Mouse (Mus musculus) neural tube, embryonic 13.5 days (tissue): ENCODE data around the gene Rpap3. TPM values are rescaled to one million over a fixed set of nuclear protein-coding genes. Genes with fewer than 3 reads are reported as not detected.

Experiments used
- ATAC-seq: fragments of 200-750 bp; cut with Nextera tagmentation; 2 replicates; pipeline ENCODE4 v1.8.0; 2017; ENCODE audit warnings: low read depth, mild to moderate bottlenecking, moderate TSS enrichment, moderate library complexity
- H3K27ac ChIP-seq: fragments of 300-500 bp; sonication (generic); replicated peaks from 2 replicates; pipeline ENCODE4 v1.5.1; 2015; ENCODE audit warnings: moderate library complexity, mild to moderate bottlenecking, inconsistent platforms
- H3K27me3 ChIP-seq: fragments of 300-500 bp; sonication (generic); 2 replicates; pipeline ENCODE4 v1.6.1; 2015; ENCODE audit warnings: mild to moderate bottlenecking, inconsistent platforms
- H3K36me3 ChIP-seq: fragments of 300-500 bp; sonication (generic); 2 replicates; pipeline ENCODE4 v1.6.1; 2015; ENCODE audit warnings: mild to moderate bottlenecking, inconsistent platforms
- H3K4me1 ChIP-seq: fragments of 300-500 bp; sonication (generic); replicated peaks from 2 replicates; pipeline ENCODE4 v1.6.1; 2015; ENCODE audit warnings: inconsistent platforms
- H3K4me2 ChIP-seq: fragments of 300-500 bp; sonication (generic); 2 replicates; pipeline ENCODE4 v1.6.1; 2015; ENCODE audit warnings: inconsistent platforms, mild to moderate bottlenecking, moderate library complexity
- H3K4me3 ChIP-seq: fragments of 300-500 bp; sonication (generic); 2 replicates; pipeline ENCODE4 v1.5.1; 2015; ENCODE audit warnings: mild to moderate bottlenecking, inconsistent platforms
- H3K9ac ChIP-seq: fragments of 300-500 bp; sonication (generic); 2 replicates; pipeline ENCODE4 v1.6.1; 2015; ENCODE audit warnings: moderate library complexity, mild to moderate bottlenecking, inconsistent platforms
- H3K9me3 ChIP-seq: fragments of 300-500 bp; sonication (generic); 2 replicates; pipeline ENCODE4 v1.6.1; 2016; ENCODE audit warnings: inconsistent platforms
- WGBS: fragments of 180-500 bp; shearing (Covaris S2); methylation state at CpG from one replicate; pipeline ENCODE4 v1.1.7; 2015; 5-methylcytosine and 5-hydroxymethylcytosine counted together
- polyA plus RNA-seq: library from polyadenylated mRNA; unstranded; fragments of >200 nt; fragmentation: Nextera tagmentation; extraction: Ambion mirVana; gene quantifications from 2 replicates; pipeline ENCODE4 v1.2.1, GENCODE M21; 2015

The Rpap3 gene
- 31.1 and 32.7 TPM in 2 replicates for polyA plus RNA-seq

- peak within 1 kb of the TSS; percentile 77 for H3K27ac ChIP-seq
- H3K4me1 ChIP-seq = peaks cover 21% of the 10 kb centered on the region
- peak within 1 kb of the TSS; percentile 85 for H3K4me2 ChIP-seq
- peak within 1 kb of the TSS; percentile 95 for H3K9ac ChIP-seq
- WGBS = under 1% methylated on average over 60 of the region's 71 CpGs
- H3K9me3 ChIP-seq = no peaks in the 10 kb centered on the region
- ATAC-seq = peak; percentile 95
- peak within 1 kb of the TSS; percentile 98 for H3K4me3 ChIP-seq
- H3K27me3 ChIP-seq = no peaks in the 10 kb centered on the region
- H3K36me3 ChIP-seq = peaks cover 26% of the 10 kb centered on the region
These were observed at the start of gene Rpap3 for GRCm38 (mm10) chr15:97705211-97706050. Gene Rpap3, minus strand, starts transcription at chr15:97705825.

GRCm38 (mm10) chr15:97755361-97755760 is 49.7 kb upstream of the Rpap3 start:
- Histone ChIP-seq H3K4me2 (no peak overlapping the region), H3K4me3 (no peak overlapping the region), H3K4me1 (peaks cover 31% of the 10 kb centered on the region), H3K27me3 (no peaks in the 10 kb centered on the region), H3K36me3 (peaks cover 11% of the 10 kb centered on the region), H3K27ac (no peak overlapping the region), H3K9ac (no peak overlapping the region), H3K9me3 (no peaks in the 10 kb centered on the region)
- 53% methylated on average over 8 of the region's 8 CpGs for WGBS
- no peak for ATAC-seq

GRCm38 (mm10) chr15:97754476-97754875 is 48.9 kb upstream of the Rpap3 start:
- Histone ChIP-seq H3K4me1 (peaks cover 40% of the 10 kb centered on the region), H3K27me3 (no peaks in the 10 kb centered on the region), H3K9ac (0 out of 2 replicates have a peak overlapping the region, but pooled peaks have one; percentile 31), H3K4me2 (no peak overlapping the region), H3K36me3 (0 out of 2 replicates have a peak, but pooled peaks cover 7% of the 10 kb centered on the region), H3K27ac (no peak overlapping the region), H3K4me3 (no peak overlapping the region), H3K9me3 (no peaks in the 10 kb centered on the region)
- 52% methylated on average over 6 of the region's 6 CpGs for WGBS
- ATAC-seq = no peak

GRCm38 (mm10) chr15:97752491-97752890 is 46.9 kb upstream of the Rpap3 start:
- Histone ChIP-seq H3K4me1 (peaks cover 56% of the 10 kb centered on the region), H3K4me3 (no peak overlapping the region), H3K27me3 (no peaks in the 10 kb centered on the region), H3K4me2 (no peak overlapping the region), H3K36me3 (no peaks in the 10 kb centered on the region), H3K9me3 (no peaks in the 10 kb centered on the region), H3K9ac (no peak overlapping the region), H3K27ac (no peak overlapping the region)
- no peak for ATAC-seq
- 94% methylated on average over 5 of the region's 5 CpGs for WGBS

GRCm38 (mm10) chr15:97751676-97752075 is 46.1 kb upstream of the Rpap3 start:
- no peak for ATAC-seq
- H3K9ac ChIP-seq = no peak overlapping the region
- WGBS = 77% methylated on average over 2 of the region's 2 CpGs

GRCm38 (mm10) chr15:97750697-97751096 is 45.1 kb upstream of the Rpap3 start:
- peak; percentile 90 for ATAC-seq
- no peak overlapping the region for H3K4me3 ChIP-seq
- H3K27ac ChIP-seq = peak overlapping the region; percentile 83
- WGBS = 23% methylated on average over 12 of the region's 12 CpGs
- no peaks in the 10 kb centered on the region for H3K36me3 ChIP-seq
- H3K4me1 ChIP-seq = peaks cover 55% of the 10 kb centered on the region
- H3K9ac ChIP-seq = peak overlapping the region; percentile 17; the same call in 1 of the 2 replicates
- peak overlapping the region; percentile 14; the same call in 1 of the 2 replicates for H3K4me2 ChIP-seq
- H3K9me3 ChIP-seq = no peaks in the 10 kb centered on the region
- H3K27me3 ChIP-seq = no peaks in the 10 kb centered on the region

More at GRCm38 (mm10) chr15:97751676-97752075, 46.1 kb upstream of the Rpap3 start:
- no peaks in the 10 kb centered on the region for H3K27me3 ChIP-seq
- no peaks in the 10 kb centered on the region for H3K9me3 ChIP-seq
- H3K4me2 ChIP-seq = no peak overlapping the region
- no peaks in the 10 kb centered on the region for H3K36me3 ChIP-seq
- H3K4me1 ChIP-seq = peaks cover 56% of the 10 kb centered on the region
- H3K27ac ChIP-seq = no peak overlapping the region
- H3K4me3 ChIP-seq = no peak overlapping the region

GRCm38 (mm10) chr15:97749841-97750240 is 44.2 kb upstream of the Rpap3 start:
- WGBS = 85% methylated on average over 13 of the region's 13 CpGs
- H3K4me1 ChIP-seq = peaks cover 55% of the 10 kb centered on the region

GRCm38 (mm10) chr15:97749397-97749796 is 43.8 kb upstream of the Rpap3 start:
- Histone ChIP-seq H3K4me3 (no peak overlapping the region), H3K9me3 (no peaks in the 10 kb centered on the region), H3K27me3 (no peaks in the 10 kb centered on the region), H3K36me3 (no peaks in the 10 kb centered on the region), H3K4me2 (no peak overlapping the region), H3K9ac (no peak overlapping the region), H3K27ac (no peak overlapping the region), H3K4me1 (peaks cover 53% of the 10 kb centered on the region)
- WGBS = 96% methylated on average over 9 of the region's 9 CpGs
- no peak for ATAC-seq

More at GRCm38 (mm10) chr15:97749841-97750240, 44.2 kb upstream of the Rpap3 start:
- Histone ChIP-seq H3K27ac (peak overlapping the region; percentile 83), H3K4me2 (no peak overlapping the region), H3K9ac (no peak overlapping the region), H3K9me3 (no peaks in the 10 kb centered on the region), H3K4me3 (no peak overlapping the region), H3K36me3 (no peaks in the 10 kb centered on the region), H3K27me3 (no peaks in the 10 kb centered on the region)
- ATAC-seq = 0 out of 2 replicates have a peak, but pooled peaks have one; percentile 2

GRCm38 (mm10) chr15:97748964-97749363 is 43.3 kb upstream of the Rpap3 start:
- Histone ChIP-seq H3K27ac (no peak overlapping the region), H3K4me3 (no peak overlapping the region), H3K36me3 (no peaks in the 10 kb centered on the region), H3K9ac (no peak overlapping the region), H3K9me3 (no peaks in the 10 kb centered on the region), H3K27me3 (no peaks in the 10 kb centered on the region), H3K4me1 (peaks cover 53% of the 10 kb centered on the region), H3K4me2 (no peak overlapping the region)
- WGBS = 89% methylated on average over 4 of the region's 4 CpGs
- no peak for ATAC-seq

- H3K27ac ChIP-seq = no peak overlapping the region
- H3K9ac ChIP-seq = no peak overlapping the region
- 45% methylated on average over 10 of the region's 10 CpGs for WGBS
- no peaks in the 10 kb centered on the region for H3K9me3 ChIP-seq
- no peak overlapping the region for H3K4me2 ChIP-seq
- peaks cover 51% of the 10 kb centered on the region for H3K4me1 ChIP-seq
- no peaks in the 10 kb centered on the region for H3K27me3 ChIP-seq
- no peak overlapping the region for H3K4me3 ChIP-seq
- no peak for ATAC-seq
- no peaks in the 10 kb centered on the region for H3K36me3 ChIP-seq
These were observed 42.7 kb upstream of the Rpap3 start for GRCm38 (mm10) chr15:97748309-97748708.

- H3K9ac ChIP-seq = no peak overlapping the region
- WGBS = 88% methylated on average over 4 of the region's 4 CpGs
- H3K9me3 ChIP-seq = no peaks in the 10 kb centered on the region
- no peak overlapping the region for H3K4me2 ChIP-seq
- no peak overlapping the region for H3K4me3 ChIP-seq
- no peaks in the 10 kb centered on the region for H3K36me3 ChIP-seq
- no peak for ATAC-seq
- peaks cover 52% of the 10 kb centered on the region for H3K4me1 ChIP-seq
- no peak overlapping the region for H3K27ac ChIP-seq
- H3K27me3 ChIP-seq = no peaks in the 10 kb centered on the region
These were observed 41.9 kb upstream of the Rpap3 start for GRCm38 (mm10) chr15:97747486-97747885.

GRCm38 (mm10) chr15:97746748-97747147 is 41.1 kb upstream of the Rpap3 start:
- Histone ChIP-seq H3K4me1 (peaks cover 58% of the 10 kb centered on the region), H3K4me2 (no peak overlapping the region), H3K27me3 (no peaks in the 10 kb centered on the region), H3K9me3 (no peaks in the 10 kb centered on the region), H3K36me3 (no peaks in the 10 kb centered on the region), H3K27ac (no peak overlapping the region), H3K9ac (no peak overlapping the region), H3K4me3 (no peak overlapping the region)
- 96% methylated on average over 24 of the region's 24 CpGs for WGBS
- ATAC-seq = no peak
